Mouse (Mus musculus) spleen, adult 12 weeks (tissue): ENCODE measurements around the gene Gpr108.

Experiments used
- DNase-seq: peaks from one replicate; pipeline ENCODE4 v3.0.0; 2022; ENCODE audit warnings: low spot score

The Gpr108 gene

GRCm38 (mm10) chr17:57209330-57209729 is 38.9 kb downstream of the Gpr108 start:
- DNase-seq, result no peak

GRCm38 (mm10) chr17:57207938-57208337 is 40.3 kb downstream of the Gpr108 start:
- no peak for DNase-seq

GRCm38 (mm10) chr17:57201841-57202724 is 46.2 kb downstream of the Gpr108 start:
- DNase-seq, result no peak

DNA sequence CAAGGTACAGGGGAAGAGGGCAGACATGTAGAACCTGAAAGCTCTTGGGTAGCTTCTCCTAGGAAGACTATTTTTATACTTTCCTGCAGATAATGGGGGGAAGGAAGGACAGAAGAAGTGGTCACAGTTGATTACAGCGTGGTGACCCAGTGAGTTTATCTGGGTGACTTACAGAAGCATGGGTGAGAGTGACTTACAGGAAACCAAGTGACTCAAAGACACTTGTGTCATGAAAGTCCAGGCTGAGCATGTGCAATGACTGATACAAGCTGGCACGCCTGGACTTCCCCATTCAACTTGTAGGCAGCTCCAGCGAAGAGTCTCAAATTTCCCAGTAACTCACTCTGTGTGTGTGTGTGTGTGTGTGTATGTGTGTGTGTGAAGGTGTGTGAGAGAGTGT is 50.0 kb downstream of the Gpr108 start:
- DNase-seq, result no peak

DNA sequence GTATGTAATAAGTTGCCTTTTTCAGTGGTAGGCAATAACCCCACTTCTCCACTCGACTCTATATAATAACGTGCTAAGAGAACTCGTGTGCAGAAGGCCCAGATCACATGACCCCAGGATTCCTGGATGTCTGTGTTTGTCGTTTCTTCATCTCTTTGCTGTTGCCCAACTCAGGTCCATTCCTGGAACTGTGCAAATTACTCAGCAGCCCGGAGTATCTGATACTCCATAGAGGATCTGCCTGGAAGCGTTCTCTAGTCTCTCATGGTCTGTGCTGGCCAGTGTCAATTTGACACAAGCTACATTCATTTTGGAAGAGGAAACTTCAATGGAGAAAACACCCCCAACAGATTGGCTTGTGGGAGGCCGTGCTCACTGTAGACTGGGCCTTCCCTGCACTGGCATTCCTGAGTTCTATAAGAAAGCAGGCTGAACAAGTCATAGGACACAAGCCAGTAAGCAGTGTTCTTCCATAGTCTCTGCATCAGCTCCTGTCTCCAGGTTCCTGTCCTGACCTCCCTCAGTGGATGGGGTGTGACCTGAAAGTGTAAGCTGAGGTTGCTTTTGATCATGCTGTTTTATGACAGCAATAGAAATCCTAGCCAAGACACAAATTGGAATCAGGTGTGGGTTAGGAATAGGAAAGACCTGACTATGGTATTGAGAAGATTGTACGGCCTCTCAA is 52.8 kb downstream of the Gpr108 start:
- DNase-seq, result no peak

DNA sequence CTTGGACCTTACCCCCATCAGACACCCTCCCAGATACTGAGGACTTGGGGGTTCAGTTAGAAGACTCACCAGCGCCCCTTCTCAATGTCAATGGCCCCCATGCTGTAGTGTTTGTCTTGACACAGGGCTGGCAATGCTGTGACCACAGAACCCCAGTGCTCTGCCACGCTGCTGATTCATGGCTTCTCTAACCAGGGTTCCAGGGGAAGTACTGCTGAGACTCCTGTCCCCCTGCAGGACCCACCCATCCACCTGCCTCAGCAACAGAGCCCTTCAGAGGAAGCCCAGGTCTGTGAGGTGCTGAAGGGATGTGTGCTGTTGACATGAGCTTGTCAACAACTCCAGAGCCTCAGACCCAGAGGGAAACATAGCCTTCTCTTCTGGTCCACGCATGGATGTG is 53.5 kb downstream of the Gpr108 start:
- no peak for DNase-seq

DNA sequence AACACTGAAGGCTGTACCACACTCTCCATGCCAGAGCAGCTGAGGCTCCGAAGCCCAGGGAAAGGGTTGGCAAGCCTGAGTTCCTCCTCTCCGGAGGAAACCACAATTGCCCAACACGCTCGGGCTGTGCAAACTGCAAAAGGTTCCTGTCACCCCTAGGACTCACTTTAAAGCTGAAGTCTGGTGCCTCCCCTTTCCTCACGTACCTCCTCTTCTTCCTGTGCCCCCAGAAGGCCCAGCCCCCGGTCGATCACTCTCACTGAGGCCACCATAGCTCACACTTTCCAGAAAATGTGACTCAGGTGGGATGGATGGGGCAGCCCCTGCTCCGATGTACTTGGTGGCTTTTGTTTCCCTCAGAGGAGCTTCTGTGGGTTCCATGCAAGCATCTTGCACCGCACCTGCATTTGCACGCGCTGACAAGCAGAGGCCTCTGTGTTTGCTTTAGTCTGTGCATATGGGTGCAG is 54.2 kb downstream of the Gpr108 start, which contains the start of gene Tnfsf14:
Gene Tnfsf14, minus strand, starts transcription at position 137 of the 467 bp plus-strand sequence.
- DNase-seq, result no peak

- no peak for DNase-seq
Measured at GRCm38 (mm10) chr17:57188510-57189192, 59.6 kb downstream of the Gpr108 start.

DNA sequence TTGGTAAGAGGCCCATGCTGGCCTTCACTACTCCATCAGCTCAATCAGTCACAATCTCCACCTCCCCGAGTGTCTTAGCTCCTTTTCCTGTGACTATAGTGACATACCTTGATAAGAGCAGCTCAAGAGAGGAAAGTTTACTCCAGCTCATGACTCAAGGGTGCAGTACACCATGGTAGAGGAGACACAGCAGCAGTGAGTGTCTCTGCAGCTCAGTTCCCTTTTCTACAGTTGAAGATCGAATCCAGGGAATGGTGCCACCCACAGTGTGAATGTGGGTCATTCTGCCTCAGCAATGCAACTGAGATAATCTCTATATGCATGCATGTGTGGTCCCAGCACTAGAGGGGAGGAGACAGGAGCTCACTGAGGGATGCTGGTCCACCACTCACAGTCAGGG is 62.6 kb downstream of the Gpr108 start:
- DNase-seq, result no peak
